Mouse (Mus musculus) stomach, embryonic 16.5 days (tissue): ENCODE data around the gene Tead3. TPM values are rescaled to one million over a fixed set of nuclear protein-coding genes. Genes with fewer than 3 reads are reported as not detected.
"Not testable (repeated sequence)": the region's sequence is repeated elsewhere in the genome, so short reads cannot be mapped to it uniquely, and the experiment has no call there.

Source experiments
- ATAC-seq: fragments of 200-750 bp; cut with Nextera tagmentation; 2 replicates; pipeline ENCODE4 v1.8.0; 2017; ENCODE audit warnings: moderate number of reproducible peaks, moderate TSS enrichment; ENCODE audit not compliant: insufficient read depth, low FRiP score
- H3K27ac ChIP-seq: fragments of 300-500 bp; sonication (generic); 2 replicates; pipeline ENCODE4 v1.5.1; 2014; ENCODE audit warnings: low read length
- H3K27me3 ChIP-seq: fragments of 300-500 bp; sonication (generic); 2 replicates; pipeline ENCODE4 v1.6.1; 2014; ENCODE audit warnings: low read length, control low read depth, mixed read lengths; ENCODE audit not compliant: control insufficient read depth, insufficient read depth
- H3K36me3 ChIP-seq: fragments of 300-500 bp; sonication (generic); 2 replicates; pipeline ENCODE4 v1.6.1; 2014; ENCODE audit warnings: low read length; ENCODE audit not compliant: control insufficient read depth, insufficient read depth
- H3K4me1 ChIP-seq: fragments of 300-500 bp; sonication (generic); 2 replicates; pipeline ENCODE4 v1.6.1; 2014; ENCODE audit warnings: low read length, control low read depth, mixed read lengths; ENCODE audit not compliant: control insufficient read depth, insufficient read depth
- H3K4me2 ChIP-seq: fragments of 300-500 bp; sonication (generic); 2 replicates; pipeline ENCODE4 v1.6.1; 2014; ENCODE audit warnings: low read depth, low read length, mixed read lengths
- H3K4me3 ChIP-seq: fragments of 300-500 bp; sonication (generic); replicated peaks from 2 replicates; pipeline ENCODE4 v1.5.1; 2014; ENCODE audit warnings: mild to moderate bottlenecking, low read length
- H3K9ac ChIP-seq: fragments of 300-500 bp; sonication (generic); 2 replicates; pipeline ENCODE4 v1.6.1; 2014; ENCODE audit warnings: low read length
- H3K9me3 ChIP-seq: fragments of 300-500 bp; sonication (generic); replicated peaks from 2 replicates; pipeline ENCODE4 v1.6.1; 2016; ENCODE audit warnings: low read length, control low read depth; ENCODE audit not compliant: control insufficient read depth
- WGBS: fragments of 180-500 bp; shearing (Covaris S2); extraction: QIAGEN DNeasy Blood & Tissue Kit; methylation state at CpG from one replicate; pipeline ENCODE4 v1.1.7; 2014; 5-methylcytosine and 5-hydroxymethylcytosine counted together
- polyA plus RNA-seq: library from polyadenylated mRNA; unstranded; fragments of >200 nt; fragmentation: Nextera tagmentation; extraction: Ambion mirVana; gene quantifications from 2 replicates; pipeline ENCODE4 v1.2.1, GENCODE M21; 2015

The Tead3 gene
- polyA plus RNA-seq, 1 experiment from 2014 or later = 11.8 TPM

DNA sequence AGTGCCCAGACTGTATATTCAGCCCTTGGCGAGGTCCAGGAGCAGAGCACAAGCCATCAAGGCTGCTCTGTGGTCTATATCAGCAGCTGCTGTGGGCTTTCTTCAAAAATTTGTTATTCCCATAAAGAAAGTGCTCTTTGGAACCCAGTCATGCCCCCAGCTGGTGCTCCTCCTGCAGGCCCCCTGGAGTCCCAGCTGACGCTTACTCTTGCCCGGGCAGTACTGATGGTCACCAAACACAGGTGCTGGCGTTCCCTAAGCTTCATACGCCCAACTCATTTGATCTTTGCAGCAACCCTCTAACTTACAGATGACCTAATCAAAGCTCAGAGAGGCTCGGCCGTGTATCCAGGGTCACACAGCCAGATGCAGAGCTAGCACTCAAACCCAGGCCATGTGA lies 13.1 kb downstream of the Tead3 start:
- H3K27me3 ChIP-seq = no peaks in the 10 kb centered on the region
- no peaks in the 10 kb centered on the region for H3K9me3 ChIP-seq
- H3K9ac ChIP-seq = no peak overlapping the region
- no peak overlapping the region for H3K4me2 ChIP-seq
- no peak for ATAC-seq
- peaks cover 11% of the 10 kb centered on the region; the same call in 1 of the 2 replicates for H3K36me3 ChIP-seq
- no peak overlapping the region for H3K4me3 ChIP-seq
- no peak overlapping the region for H3K27ac ChIP-seq
- WGBS = 84% methylated on average over 7 of the region's 7 CpGs
- peaks cover 64% of the 10 kb centered on the region for H3K4me1 ChIP-seq

DNA sequence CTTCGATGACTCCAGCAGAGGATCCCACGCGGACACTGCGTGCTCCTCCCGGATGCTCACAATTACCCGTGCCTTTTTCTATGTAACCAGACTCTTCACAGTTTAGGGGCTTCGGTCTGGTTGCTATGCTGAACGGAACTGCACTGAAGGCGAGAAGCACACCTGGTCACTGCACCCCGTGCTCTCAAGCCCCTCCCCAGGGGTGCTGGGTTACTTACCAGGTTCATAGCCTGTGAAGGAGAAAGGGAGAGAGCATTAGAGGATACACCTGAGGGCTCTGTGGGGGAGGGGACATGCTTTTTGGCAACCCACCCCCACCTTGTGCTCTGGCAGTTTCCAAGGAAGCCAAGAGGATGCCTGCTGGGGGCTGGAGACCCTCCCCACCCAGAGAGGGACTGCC lies 15.3 kb downstream of the Tead3 start:
- Histone ChIP-seq H3K36me3 (peaks cover 17% of the 10 kb centered on the region), H3K27me3 (no peaks in the 10 kb centered on the region), H3K27ac (no peak overlapping the region), H3K4me1 (peaks cover 52% of the 10 kb centered on the region), H3K9me3 (no peaks in the 10 kb centered on the region), H3K4me3 (no peak overlapping the region), H3K9ac (no peak overlapping the region), H3K4me2 (no peak overlapping the region)
- 73% methylated on average over 10 of the region's 10 CpGs for WGBS
- ATAC-seq = no peak

DNA sequence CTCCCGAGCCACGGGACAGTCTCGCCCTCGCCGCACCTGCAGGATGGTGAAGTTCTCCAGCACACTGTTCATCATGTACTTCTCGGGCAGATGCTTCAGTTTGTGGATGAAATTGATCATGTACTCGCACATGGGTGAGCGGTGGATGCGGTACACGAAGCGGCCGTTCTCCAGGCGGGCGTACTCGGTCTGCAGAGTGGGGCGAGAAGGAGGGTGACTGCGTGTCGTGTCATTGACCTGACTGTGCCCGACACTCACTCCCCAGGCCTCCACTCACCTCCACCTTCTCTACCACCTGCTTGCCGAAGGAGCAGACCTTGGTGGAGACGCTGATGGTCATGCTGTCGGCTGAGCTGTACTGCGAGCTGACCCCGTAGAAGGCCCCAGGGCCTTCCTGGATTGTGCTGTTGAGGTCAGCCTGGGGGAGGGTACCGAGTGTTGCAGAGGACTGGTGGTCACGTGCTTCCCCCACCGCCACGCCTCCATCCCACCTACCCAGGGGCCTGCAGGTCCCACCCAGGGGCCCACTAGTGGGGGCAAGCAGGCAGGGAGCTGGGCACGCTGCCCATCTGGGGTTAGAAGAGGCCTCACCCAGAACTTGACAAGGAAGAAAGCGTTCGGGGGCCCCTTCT lies 17.6 kb downstream of the Tead3 start:
- peak overlapping the region; percentile 54; the same call in 1 of the 2 replicates for H3K9ac ChIP-seq
- H3K4me2 ChIP-seq = no peak overlapping the region
- no peaks in the 10 kb centered on the region for H3K27me3 ChIP-seq
- peaks cover 16% of the 10 kb centered on the region for H3K36me3 ChIP-seq
- H3K27ac ChIP-seq = peak overlapping the region; percentile 32
- H3K9me3 ChIP-seq = no peaks in the 10 kb centered on the region
- H3K4me3 ChIP-seq = no peak overlapping the region
- 40% methylated on average over 31 of the region's 31 CpGs for WGBS
- peaks cover 45% of the 10 kb centered on the region for H3K4me1 ChIP-seq
- ATAC-seq = no peak

DNA sequence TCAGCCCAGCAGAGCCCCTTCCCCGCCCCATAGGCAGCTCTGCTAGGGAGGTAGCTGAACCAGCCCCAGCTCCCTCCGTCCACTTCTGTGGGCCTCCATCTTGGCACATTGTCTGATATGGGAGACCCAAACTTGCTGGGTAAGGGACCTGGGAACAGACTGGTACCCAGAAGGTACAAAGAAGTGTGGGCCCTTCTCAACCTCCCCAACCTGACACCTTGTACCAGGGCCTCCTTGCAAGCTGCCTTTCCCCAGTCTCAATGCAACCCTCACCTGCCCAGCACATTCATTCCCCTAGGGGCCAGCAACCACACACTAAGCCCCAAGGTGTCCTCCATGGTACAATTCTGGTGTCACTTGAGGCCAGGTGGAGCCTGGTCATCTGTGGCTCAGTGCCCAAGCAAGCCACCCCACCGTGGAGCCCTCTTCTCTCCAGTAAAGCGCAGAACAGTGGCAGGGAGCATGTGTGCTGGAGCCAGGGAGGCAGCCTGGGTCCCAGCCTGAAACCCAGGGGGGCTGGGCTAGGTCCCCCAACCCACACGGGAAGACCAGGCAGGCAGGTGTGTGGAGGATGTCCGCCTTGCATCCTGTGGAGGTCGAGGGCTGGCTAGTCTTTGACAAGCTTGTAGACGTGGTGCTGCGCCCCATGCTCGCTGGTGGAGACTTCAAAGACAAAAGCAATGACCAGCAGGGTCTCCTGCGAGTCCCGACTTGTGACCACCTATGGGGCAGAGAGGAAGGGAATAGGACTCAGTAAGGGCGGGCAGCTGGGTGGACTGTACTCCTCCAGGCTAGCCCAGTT lies 18.3 kb downstream of the Tead3 start:
- no peaks in the 10 kb centered on the region for H3K27me3 ChIP-seq
- no peaks in the 10 kb centered on the region for H3K9me3 ChIP-seq
- WGBS = 46% methylated on average over 13 of the region's 13 CpGs
- H3K4me3 ChIP-seq = no peak overlapping the region
- peaks cover 16% of the 10 kb centered on the region for H3K36me3 ChIP-seq
- no peak overlapping the region for H3K4me2 ChIP-seq
- 0 out of 2 replicates have a peak overlapping the region, but pooled peaks have one; percentile 21 for H3K9ac ChIP-seq
- H3K4me1 ChIP-seq = peaks cover 52% of the 10 kb centered on the region
- no peak for ATAC-seq
- H3K27ac ChIP-seq = peak overlapping the region; percentile 32

DNA sequence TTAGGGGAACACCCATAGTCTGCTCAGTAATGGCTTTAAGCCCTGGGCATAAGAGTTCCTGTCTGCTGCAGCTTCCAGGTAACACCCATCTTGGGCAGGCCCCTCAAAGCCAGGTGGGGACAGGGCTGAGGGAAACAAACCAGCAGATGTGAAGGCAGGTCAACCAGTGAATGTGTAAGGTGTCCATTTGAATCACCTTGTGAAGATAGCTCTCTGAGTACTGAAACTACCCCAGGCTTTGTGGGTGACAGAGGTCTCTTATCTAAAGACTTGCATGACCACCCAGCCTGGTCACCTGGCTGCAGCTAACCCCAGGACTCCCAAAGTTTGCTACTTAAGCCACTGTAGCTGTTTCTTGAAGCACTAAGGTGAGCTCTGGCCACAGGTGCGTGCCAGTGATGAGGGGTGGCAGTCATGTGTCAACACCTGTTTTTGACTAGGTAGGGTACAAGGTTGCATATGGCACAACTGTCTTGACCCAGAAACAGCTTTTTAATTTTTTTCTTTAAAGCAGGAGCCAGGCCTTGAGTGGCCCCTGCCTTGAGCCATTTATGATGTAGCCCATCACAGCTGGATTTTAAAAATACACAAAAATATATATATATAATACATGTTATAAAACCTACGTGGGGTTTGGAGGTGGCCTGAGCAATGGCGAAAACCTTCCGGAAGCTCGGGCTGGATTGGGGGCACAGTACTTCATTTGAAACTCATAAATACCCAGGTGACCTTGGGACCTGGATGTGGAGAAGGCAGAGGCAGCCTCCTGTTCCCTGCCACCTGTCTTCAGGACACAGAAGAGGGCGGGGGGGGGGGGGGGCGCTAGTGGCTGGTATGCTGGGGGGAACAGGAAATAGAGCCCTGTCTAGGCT lies 19.1 kb downstream of the Tead3 start:
- Histone ChIP-seq H3K9me3 (no peaks in the 10 kb centered on the region), H3K4me2 (0 out of 2 replicates have a peak overlapping the region, but pooled peaks have one; percentile 97), H3K36me3 (peaks cover 16% of the 10 kb centered on the region), H3K9ac (peak overlapping the region; percentile 11), H3K27me3 (no peaks in the 10 kb centered on the region), H3K4me1 (peaks cover 56% of the 10 kb centered on the region), H3K4me3 (no peak overlapping the region), H3K27ac (peak overlapping the region; percentile 32)
- ATAC-seq = no peak
- WGBS = 32% methylated on average over 7 of the region's 7 CpGs

DNA sequence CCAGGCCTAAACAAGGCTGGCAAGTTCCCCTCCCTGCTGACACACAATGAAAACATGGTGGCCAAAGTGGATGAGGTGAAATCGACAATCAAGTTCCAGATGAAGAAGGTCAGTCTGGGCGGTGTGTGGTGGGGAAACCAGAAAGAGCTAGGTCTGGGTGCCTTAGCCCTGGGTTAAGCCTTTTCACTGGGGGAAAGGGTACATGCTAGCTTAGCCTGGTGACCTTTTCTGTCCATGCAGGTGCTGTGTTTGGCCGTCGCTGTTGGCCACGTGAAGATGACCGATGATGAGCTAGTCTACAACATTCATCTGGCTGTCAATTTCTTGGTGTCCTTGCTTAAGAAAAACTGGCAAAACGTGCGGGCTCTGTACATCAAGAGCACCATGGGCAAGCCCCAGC lies 20.0 kb downstream of the Tead3 start:
- H3K9ac ChIP-seq = peak overlapping the region; percentile 39; the same call in 1 of the 2 replicates
- H3K4me1 ChIP-seq = peaks cover 56% of the 10 kb centered on the region
- not testable (repeated sequence) for H3K9me3 ChIP-seq, ATAC-seq, H3K27me3 ChIP-seq
- 51% methylated on average over 6 of the region's 8 CpGs for WGBS
- H3K36me3 ChIP-seq = peaks cover 16% of the 10 kb centered on the region
- H3K27ac ChIP-seq = peak overlapping the region; percentile 33; the same call in 1 of the 2 replicates
- H3K4me3 ChIP-seq = peak overlapping the region; percentile 17
- peak overlapping the region; percentile 97 for H3K4me2 ChIP-seq

DNA sequence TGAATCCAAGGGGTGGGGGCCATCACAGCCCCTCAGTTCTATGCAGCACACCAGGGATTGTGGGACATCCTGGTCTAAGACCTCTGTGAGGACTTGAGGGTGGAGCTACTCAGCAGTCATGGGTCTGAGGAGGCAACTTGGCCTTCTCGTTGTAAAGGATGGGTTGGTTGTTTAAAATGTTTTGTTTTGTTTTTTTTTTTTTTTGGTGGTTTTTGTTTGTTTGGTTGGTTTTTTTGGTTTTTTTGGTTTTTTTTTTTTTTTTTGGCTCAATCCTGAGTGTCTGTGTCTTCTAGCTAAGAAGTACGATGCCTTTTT lies 20.4 kb downstream of the Tead3 start:
- no peak for ATAC-seq
- peak overlapping the region; percentile 97 for H3K4me2 ChIP-seq
- no peaks in the 10 kb centered on the region for H3K27me3 ChIP-seq
- WGBS = 32% methylated on average over 2 of the region's 2 CpGs
- H3K4me1 ChIP-seq = peaks cover 53% of the 10 kb centered on the region
- H3K27ac ChIP-seq = peak overlapping the region; percentile 96; the same call in 1 of the 2 replicates
- H3K9me3 ChIP-seq = no peaks in the 10 kb centered on the region
- H3K9ac ChIP-seq = peak overlapping the region; percentile 100
- peaks cover 16% of the 10 kb centered on the region for H3K36me3 ChIP-seq
- H3K4me3 ChIP-seq = peak overlapping the region; percentile 98

DNA sequence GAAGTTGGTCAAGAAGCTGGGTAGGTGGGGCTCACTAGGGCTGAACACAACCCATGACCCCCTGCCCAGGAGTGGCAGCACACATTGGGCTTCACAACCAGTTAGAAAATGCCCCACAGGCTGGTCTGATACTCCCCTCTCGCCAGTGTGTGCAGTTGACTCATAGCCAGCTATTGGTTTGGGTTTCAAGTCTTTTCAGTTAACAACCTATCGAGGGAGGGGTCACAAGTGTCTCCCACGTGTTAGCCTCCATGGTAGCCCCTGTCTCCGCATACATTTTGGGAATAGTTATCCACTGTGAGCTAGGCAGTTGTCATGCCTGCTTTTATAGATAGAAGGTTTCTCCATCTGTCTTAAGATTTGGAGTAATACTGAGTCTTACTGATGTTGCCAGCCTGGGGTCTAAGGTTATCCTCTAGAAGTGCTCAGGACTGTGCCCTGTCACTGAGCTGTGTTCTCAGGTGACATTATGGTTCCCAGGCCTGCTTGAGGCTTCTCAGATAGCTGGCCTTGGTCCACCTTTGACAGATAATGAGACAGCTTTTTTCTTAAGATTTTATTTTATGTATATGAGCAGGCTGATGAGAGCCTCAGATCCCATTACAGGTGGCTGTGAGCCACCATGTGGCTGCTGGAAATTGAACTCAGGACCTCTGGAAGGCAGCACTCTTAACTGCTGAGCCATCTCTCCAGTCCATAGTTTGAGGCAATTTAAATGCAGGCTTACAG lies 20.9 kb downstream of the Tead3 start:
- no peak for ATAC-seq
- H3K9ac ChIP-seq = peak overlapping the region; percentile 100
- peak overlapping the region; percentile 98 for H3K4me3 ChIP-seq
- WGBS = 3% methylated on average over 4 of the region's 4 CpGs
- no peaks in the 10 kb centered on the region for H3K27me3 ChIP-seq
- peak overlapping the region; percentile 97 for H3K4me2 ChIP-seq
- H3K9me3 ChIP-seq = no peaks in the 10 kb centered on the region
- H3K36me3 ChIP-seq = peaks cover 16% of the 10 kb centered on the region
- peak overlapping the region; percentile 96 for H3K27ac ChIP-seq
- peaks cover 50% of the 10 kb centered on the region for H3K4me1 ChIP-seq
